Mouse (Mus musculus): ENCODE results near the gene Ncam1. TPM values are rescaled to one million over a fixed set of nuclear protein-coding genes. Genes with fewer than 3 reads are reported as not detected.

The Ncam1 gene
- polyA plus RNA-seq, 1 experiment from 2014 or later = 166 TPM

DNA sequence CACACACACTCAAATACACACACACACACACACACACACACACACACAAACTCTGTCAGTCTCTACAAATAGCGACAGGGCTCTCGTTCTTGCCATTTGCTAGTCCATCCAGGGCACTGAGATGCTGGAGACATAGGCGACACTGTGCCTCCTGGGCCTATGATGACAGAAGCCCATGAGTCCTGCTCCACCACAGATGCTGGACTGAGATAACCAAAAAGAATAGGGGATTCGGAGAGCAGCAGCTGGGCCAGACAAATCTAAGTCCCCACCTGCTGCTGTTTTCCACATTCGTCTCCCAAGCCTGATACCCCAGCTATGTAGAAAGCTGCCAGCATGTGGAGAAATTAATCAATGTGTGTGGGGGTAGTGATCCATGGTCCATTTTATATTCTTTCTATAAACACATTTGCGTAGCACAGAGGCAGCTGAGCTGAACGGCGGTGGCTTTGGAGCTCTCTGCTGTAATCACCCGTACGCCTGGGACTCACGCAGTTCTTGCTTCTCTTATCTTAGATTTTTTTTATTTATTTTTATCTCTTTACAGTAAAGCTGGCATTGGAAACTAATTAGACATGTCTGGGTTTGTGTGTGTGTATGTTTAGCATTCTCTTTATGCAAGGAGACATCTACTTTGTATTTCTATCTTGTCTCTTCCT lies 162.9 kb downstream of the Ncam1 start:
- no peak for ATAC-seq (replicated peaks; ENCODE audit: low FRiP score)
- Histone ChIP-seq H3K27ac (no peak overlapping the region), H3K36me3 (no peaks in the 10 kb centered on the region; the same call in 1 of the 2 replicates), H3K4me3 (replicated peaks) (no peak overlapping the region), H3K4me2 (no peak overlapping the region), H3K9me3 (replicated peaks) (no peaks in the 10 kb centered on the region), H3K4me1 (peaks cover 10% of the 10 kb centered on the region; the same call in 1 of the 2 replicates), H3K27me3 (no peaks in the 10 kb centered on the region), H3K9ac (no peak overlapping the region)
- WGBS = 79% methylated on average over 11 of the region's 11 CpGs

DNA sequence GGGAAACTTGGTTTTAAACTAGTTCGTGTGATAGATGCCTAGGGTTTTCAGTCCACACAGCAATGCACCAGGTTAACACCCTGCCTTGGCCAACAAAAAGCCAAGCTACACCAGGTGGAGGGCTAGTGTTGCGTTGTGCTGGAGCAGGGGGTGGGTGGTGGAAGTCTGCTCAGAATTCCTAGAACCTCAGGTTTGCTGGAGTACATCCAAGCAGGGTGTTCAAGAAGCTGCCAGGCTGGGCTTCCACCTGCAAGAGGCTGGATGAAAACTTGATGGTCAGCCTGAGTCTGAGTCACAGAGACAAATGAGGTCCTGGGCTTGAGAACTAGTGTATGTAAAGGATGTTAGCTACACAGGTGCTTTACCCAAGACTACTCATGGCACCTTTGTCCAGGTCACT lies 166.1 kb downstream of the Ncam1 start:
- Histone ChIP-seq H3K4me1 (no peaks in the 10 kb centered on the region), H3K4me2 (no peak overlapping the region), H3K9ac (no peak overlapping the region), H3K9me3 (replicated peaks) (no peaks in the 10 kb centered on the region), H3K4me3 (replicated peaks) (no peak overlapping the region), H3K27ac (no peak overlapping the region), H3K27me3 (no peaks in the 10 kb centered on the region), H3K36me3 (no peaks in the 10 kb centered on the region)
- WGBS = 91% methylated on average over 2 of the region's 2 CpGs
- ATAC-seq (replicated peaks; ENCODE audit: low FRiP score) = no peak

DNA sequence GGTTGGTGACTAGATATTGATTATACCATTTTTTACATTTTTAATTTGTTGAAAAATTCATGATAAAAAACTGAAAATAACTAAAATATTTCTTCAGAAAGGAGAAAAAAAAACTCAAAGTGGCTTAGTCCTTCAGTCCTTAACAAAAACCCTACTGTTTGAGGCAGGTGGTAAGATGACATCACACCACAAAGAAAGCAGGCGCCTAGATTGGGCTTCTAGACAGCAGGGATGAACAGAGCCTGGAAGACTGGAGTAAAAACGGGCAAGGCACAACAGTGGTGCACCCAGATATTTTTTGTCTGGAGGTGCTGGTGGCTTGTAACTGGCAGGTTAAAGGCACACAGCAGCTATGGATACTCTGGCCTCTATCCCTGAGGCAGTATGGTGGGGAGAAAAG lies 168.4 kb downstream of the Ncam1 start:
- H3K27me3 ChIP-seq = no peaks in the 10 kb centered on the region
- WGBS = 89% methylated on average over 2 of the region's 2 CpGs
- H3K27ac ChIP-seq = no peak overlapping the region
- H3K9ac ChIP-seq = no peak overlapping the region
- no peak for ATAC-seq (replicated peaks; ENCODE audit: low FRiP score)
- H3K36me3 ChIP-seq = no peaks in the 10 kb centered on the region
- no peak overlapping the region for H3K4me2 ChIP-seq
- H3K4me3 ChIP-seq (replicated peaks) = no peak overlapping the region
- H3K4me1 ChIP-seq = 0 out of 2 replicates have a peak, but pooled peaks cover 5% of the 10 kb centered on the region
- no peaks in the 10 kb centered on the region for H3K9me3 ChIP-seq (replicated peaks)

DNA sequence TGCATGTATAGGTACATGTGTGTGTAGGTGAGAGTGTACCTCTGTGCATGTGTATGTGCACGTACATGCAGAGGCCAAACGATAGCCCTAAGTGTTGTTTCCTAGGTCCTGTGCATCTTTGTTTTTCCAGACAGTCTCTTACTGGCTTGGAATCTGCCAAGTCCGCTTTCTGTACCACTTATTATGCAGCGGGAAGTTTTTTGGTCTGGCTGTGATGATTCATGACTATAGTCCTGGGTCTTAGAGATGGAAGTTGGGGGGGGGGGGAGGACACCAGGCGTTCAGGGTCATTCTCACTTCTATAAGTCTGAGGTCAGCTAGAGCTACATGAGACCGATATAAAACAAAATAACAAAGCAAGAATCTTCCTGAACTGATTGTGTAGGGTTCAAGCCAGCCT lies 173.8 kb downstream of the Ncam1 start:
- ATAC-seq (replicated peaks; ENCODE audit: low FRiP score) = no peak
- H3K4me2 ChIP-seq = no peak overlapping the region
- WGBS = 79% methylated on average over 6 of the region's 6 CpGs
- H3K9me3 ChIP-seq (replicated peaks) = no peaks in the 10 kb centered on the region
- H3K4me3 ChIP-seq (replicated peaks) = no peak overlapping the region
- no peaks in the 10 kb centered on the region for H3K27me3 ChIP-seq
- no peak overlapping the region for H3K27ac ChIP-seq
- H3K9ac ChIP-seq = no peak overlapping the region
- 0 out of 2 replicates have a peak, but pooled peaks cover 5% of the 10 kb centered on the region for H3K4me1 ChIP-seq
- 0 out of 2 replicates have a peak, but pooled peaks cover 8% of the 10 kb centered on the region for H3K36me3 ChIP-seq

DNA sequence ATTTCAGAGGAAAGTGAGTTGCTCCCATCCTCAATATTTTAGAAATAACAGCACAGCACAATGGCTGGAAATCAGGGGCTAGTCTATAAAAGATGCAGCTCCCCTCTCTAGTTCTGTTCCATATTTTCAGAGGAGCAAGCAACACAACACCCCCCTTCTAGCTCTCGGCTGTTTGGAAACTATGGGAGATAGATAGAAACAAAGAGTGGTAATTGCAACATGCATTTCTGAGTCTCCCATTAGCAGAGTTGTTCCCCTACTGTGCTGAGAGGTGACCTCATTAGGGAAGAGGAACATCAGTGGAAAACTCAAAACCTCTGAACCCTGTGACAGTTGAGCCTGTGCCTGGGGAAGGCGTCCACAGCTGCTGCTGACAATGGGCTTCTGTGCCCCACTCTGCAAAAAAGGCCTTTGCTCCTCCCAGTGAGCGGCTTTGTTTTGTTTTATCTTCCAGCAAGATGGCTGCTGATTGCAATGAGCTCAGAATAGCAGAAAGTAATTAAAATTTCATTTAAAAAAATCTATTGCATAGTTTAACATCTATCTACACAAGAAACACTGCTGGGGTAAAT lies 174.7 kb downstream of the Ncam1 start:
- no peak overlapping the region for H3K27ac ChIP-seq
- H3K9me3 ChIP-seq (replicated peaks) = no peaks in the 10 kb centered on the region
- H3K4me3 ChIP-seq (replicated peaks) = no peak overlapping the region
- 0 out of 2 replicates have a peak, but pooled peaks cover 8% of the 10 kb centered on the region for H3K36me3 ChIP-seq
- peaks cover 8% of the 10 kb centered on the region; the same call in 1 of the 2 replicates for H3K4me1 ChIP-seq
- no peak for ATAC-seq (replicated peaks; ENCODE audit: low FRiP score)
- H3K4me2 ChIP-seq = no peak overlapping the region
- H3K9ac ChIP-seq = no peak overlapping the region
- WGBS = 66% methylated on average over 3 of the region's 3 CpGs
- H3K27me3 ChIP-seq = no peaks in the 10 kb centered on the region

DNA sequence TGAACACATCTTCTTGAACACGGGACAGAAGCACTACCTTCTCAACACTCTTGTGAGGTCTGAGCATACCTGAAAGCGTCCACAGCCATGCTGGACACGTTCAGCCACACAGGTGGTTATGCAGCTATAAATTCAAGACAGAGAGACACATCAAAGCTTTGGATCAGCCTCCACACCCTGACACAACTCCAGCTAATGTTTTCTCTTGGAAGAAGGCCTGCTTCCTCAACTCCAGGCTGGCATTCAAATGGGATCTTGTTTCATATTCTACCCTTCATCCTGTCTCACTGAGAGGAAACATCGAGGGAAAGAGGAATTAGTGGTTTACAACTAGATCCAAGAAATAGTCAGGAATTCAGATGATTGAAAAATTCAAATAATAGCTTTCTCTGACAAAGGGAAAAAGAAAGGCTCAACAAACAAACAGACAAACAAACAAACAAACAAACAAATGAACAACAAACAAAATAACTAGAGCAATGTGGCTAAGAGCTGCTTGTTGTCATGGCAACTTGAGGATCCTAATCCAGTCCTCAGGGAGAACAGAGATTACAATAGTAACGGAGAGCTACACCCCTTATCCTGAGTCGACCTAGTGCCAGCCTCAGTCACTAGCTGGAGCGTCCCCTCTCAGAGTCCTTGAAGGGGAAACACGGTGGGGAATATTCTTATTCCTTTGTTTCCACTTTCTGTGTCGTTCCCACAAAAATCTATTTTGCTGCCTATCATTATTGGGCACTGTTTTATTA lies 175.6 kb downstream of the Ncam1 start:
- no peaks in the 10 kb centered on the region for H3K9me3 ChIP-seq (replicated peaks)
- ATAC-seq (replicated peaks; ENCODE audit: low FRiP score) = no peak
- no peak overlapping the region for H3K27ac ChIP-seq
- H3K4me3 ChIP-seq (replicated peaks) = no peak overlapping the region
- no peak overlapping the region for H3K4me2 ChIP-seq
- 0 out of 2 replicates have a peak, but pooled peaks cover 8% of the 10 kb centered on the region for H3K36me3 ChIP-seq
- no peak overlapping the region for H3K9ac ChIP-seq
- H3K4me1 ChIP-seq = peaks cover 8% of the 10 kb centered on the region; the same call in 1 of the 2 replicates
- 81% methylated on average over 9 of the region's 9 CpGs for WGBS
- H3K27me3 ChIP-seq = no peaks in the 10 kb centered on the region

DNA sequence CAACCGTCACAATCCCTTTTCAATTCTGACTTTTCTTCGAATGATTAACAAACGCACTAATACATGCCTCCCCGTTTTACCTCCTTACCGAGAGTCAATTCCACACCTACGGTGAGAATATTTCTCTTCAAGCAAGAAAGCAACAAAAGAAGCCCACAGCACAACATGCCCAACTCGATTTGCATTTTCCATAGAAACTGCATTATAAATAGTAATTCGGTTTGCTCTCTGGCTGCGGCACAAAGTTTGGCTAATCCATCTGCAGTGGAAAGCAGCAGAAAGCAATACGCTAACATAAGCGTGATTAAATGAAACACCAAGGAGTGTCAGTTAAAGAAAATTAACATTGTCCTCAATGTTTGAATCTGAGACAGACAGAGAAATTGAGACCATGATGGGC lies 177.0 kb downstream of the Ncam1 start:
- ATAC-seq (replicated peaks; ENCODE audit: low FRiP score) = no peak
- H3K4me2 ChIP-seq = no peak overlapping the region
- 96% methylated on average over 11 of the region's 11 CpGs for WGBS
- no peaks in the 10 kb centered on the region for H3K9me3 ChIP-seq (replicated peaks)
- no peak overlapping the region for H3K4me3 ChIP-seq (replicated peaks)
- no peaks in the 10 kb centered on the region for H3K27me3 ChIP-seq
- H3K9ac ChIP-seq = no peak overlapping the region
- H3K27ac ChIP-seq = no peak overlapping the region
- peaks cover 3% of the 10 kb centered on the region; the same call in 1 of the 2 replicates for H3K4me1 ChIP-seq
- H3K36me3 ChIP-seq = 0 out of 2 replicates have a peak, but pooled peaks cover 8% of the 10 kb centered on the region

DNA sequence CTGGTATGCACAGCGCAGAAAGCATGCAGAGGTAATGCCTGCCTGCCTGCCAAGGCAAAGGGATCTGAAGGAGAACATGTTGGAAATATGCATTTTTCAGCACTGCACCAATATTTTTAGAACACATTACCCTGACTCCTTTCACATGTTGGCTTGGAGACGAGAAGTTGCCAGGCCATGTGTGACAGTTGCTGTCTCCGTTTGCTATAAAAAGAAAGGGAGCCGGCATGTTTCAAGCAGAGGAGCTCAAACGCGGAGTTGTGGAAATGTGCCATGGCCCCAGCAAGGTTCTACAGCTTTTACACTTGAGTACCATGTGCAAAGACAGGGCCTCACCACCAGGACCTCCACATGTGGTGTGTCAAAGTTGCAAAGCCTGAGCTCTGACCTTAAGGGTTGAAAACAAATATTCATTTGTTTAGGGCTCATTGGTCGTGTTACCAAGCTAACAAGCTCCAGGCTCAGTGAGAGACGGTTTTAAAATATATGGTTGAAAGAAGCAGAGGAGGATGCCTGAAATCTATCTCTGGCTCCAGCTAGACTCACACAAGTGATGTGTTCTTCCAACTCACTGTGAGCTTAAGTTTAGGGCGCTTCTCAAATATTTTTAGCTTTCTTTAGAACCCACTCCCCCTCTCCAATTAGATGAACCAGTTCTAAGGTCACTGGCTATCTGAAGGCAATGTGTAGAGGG lies 179.9 kb downstream of the Ncam1 start:
- Histone ChIP-seq H3K9ac (no peak overlapping the region), H3K27me3 (no peaks in the 10 kb centered on the region), H3K4me3 (replicated peaks) (no peak overlapping the region), H3K27ac (no peak overlapping the region), H3K4me2 (no peak overlapping the region), H3K36me3 (peaks cover 20% of the 10 kb centered on the region), H3K9me3 (replicated peaks) (no peaks in the 10 kb centered on the region), H3K4me1 (peaks cover 3% of the 10 kb centered on the region; the same call in 1 of the 2 replicates)
- no peak for ATAC-seq (replicated peaks; ENCODE audit: low FRiP score)
- 71% methylated on average over 9 of the region's 9 CpGs for WGBS

DNA sequence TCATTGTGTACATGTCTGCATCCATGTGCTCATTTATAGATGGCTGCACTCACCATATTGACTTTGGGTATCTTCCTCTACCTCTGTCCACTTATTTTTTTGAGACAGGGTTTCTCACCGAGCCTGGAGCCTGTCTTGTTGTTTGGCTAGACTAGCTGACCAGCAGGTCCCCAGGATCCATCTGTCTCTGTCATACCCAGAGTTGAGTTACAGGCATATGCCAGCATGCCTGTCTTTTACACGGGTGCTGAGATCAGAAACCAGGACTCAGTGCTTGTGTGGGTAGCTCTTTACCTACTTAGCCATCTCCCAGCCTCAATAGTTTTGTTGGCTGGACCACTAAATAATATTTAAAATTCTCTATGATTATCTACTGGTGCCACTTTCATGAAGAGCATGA lies 180.5 kb downstream of the Ncam1 start:
- Histone ChIP-seq H3K27me3 (no peaks in the 10 kb centered on the region), H3K4me2 (no peak overlapping the region), H3K9ac (no peak overlapping the region), H3K36me3 (peaks cover 20% of the 10 kb centered on the region), H3K9me3 (replicated peaks) (no peaks in the 10 kb centered on the region), H3K27ac (no peak overlapping the region), H3K4me1 (peaks cover 3% of the 10 kb centered on the region; the same call in 1 of the 2 replicates), H3K4me3 (replicated peaks) (no peak overlapping the region)
- WGBS = 61% methylated on average over 2 of the region's 2 CpGs
- no peak for ATAC-seq (replicated peaks; ENCODE audit: low FRiP score)

DNA sequence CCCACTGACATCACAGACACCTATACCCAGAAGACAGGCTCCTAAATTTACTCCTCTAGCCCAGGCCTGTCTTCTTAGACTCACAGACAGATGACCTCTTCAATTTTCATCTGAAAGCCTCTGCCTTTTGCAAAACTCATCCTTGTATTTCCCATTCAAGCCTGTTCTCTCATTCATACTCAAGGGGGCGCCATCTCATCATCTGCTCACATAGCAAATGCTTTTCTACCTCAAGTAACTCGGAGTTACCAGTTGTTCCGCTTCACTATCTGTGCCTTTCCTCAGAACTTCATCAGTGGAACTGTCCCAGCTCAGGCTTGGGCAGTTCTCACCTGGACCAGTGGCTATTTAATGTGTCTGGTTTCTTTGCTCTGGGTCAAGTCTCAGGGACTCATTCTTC lies 181.5 kb downstream of the Ncam1 start:
- peaks cover 3% of the 10 kb centered on the region; the same call in 1 of the 2 replicates for H3K4me1 ChIP-seq
- H3K9ac ChIP-seq = no peak overlapping the region
- H3K4me3 ChIP-seq (replicated peaks) = no peak overlapping the region
- peaks cover 11% of the 10 kb centered on the region for H3K36me3 ChIP-seq
- H3K9me3 ChIP-seq (replicated peaks) = no peaks in the 10 kb centered on the region
- H3K27me3 ChIP-seq = no peaks in the 10 kb centered on the region
- 19% methylated on average over 3 of the region's 3 CpGs for WGBS
- ATAC-seq (replicated peaks; ENCODE audit: low FRiP score) = no peak
- no peak overlapping the region for H3K4me2 ChIP-seq
- H3K27ac ChIP-seq = no peak overlapping the region

DNA sequence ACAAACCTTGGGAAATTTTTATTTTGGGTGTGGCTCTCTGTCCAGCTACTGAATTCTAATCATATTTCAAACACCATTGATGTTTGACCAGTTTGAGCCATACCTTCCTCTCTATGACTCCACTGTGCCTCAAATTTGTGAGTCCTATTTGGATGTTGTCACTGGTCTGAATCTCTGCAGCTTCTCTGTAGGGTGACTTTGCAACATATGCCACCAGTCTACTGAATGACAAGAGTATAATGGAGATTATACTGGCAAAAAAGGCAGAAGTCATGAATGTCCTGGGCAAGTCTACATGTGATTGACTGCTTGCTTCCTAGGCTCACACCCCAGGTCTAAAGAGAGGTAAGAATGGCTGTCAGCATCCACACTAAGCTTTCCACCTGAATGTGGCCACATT lies 186.3 kb downstream of the Ncam1 start:
- H3K36me3 ChIP-seq = peaks cover 11% of the 10 kb centered on the region

DNA sequence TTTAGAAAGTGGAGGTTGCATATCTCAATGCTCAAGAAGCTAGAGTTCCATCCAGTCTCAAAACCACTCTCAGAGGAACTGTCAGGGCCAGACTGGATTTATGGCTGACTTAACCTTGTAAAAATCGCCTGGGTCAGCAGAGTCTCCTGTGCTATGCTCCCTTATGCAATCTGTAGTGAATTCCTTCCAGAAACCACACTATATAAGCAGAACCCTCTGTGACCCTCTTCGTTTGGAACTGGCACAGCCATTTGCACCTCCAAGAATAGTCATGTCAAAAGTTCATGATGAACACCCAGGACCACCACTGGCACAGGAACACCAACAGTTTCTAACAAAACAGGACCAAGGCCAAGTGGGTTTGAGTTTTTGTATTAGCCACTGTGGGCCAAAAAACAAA lies 190.5 kb downstream of the Ncam1 start:
- no peak for ATAC-seq (replicated peaks; ENCODE audit: low FRiP score)
- no peak overlapping the region for H3K27ac ChIP-seq
- H3K9ac ChIP-seq = no peak overlapping the region
- H3K4me1 ChIP-seq = peaks cover 20% of the 10 kb centered on the region
- H3K4me2 ChIP-seq = no peak overlapping the region
- no peaks in the 10 kb centered on the region for H3K9me3 ChIP-seq (replicated peaks)
- WGBS = 49% methylated on average over 2 of the region's 2 CpGs
- no peaks in the 10 kb centered on the region for H3K36me3 ChIP-seq
- no peak overlapping the region for H3K4me3 ChIP-seq (replicated peaks)
- H3K27me3 ChIP-seq = no peaks in the 10 kb centered on the region

More for the DNA sequence above, 186.3 kb downstream of the Ncam1 start:
- Histone ChIP-seq H3K4me2 (no peak overlapping the region), H3K27ac (no peak overlapping the region), H3K9me3 (replicated peaks) (no peaks in the 10 kb centered on the region), H3K9ac (no peak overlapping the region), H3K4me1 (peaks cover 3% of the 10 kb centered on the region; the same call in 1 of the 2 replicates), H3K4me3 (replicated peaks) (no peak overlapping the region), H3K27me3 (no peaks in the 10 kb centered on the region)
- ATAC-seq (replicated peaks; ENCODE audit: low FRiP score) = no peak
